Mouse (Mus musculus) ES-E14 (cell line): ENCODE measurements at regions not wholly inside any gene's neighbourhood (a gene's known extent, or its start where the extent isn't known, plus 50 kb on each side); places are given as distances from the start of the nearest gene placed in this dataset.

ENCODE experiments used
- DNase-seq: peaks from one replicate; pipeline ENCODE4 v3.0.0-alpha.2; 2013; ENCODE audit warnings: low read depth, low spot score
- H3K27ac ChIP-seq: 2 replicates; pipeline ENCODE4 v1.5.1; 2012; ENCODE audit warnings: low read depth, mild to moderate bottlenecking, low read length, moderate library complexity, mixed read lengths; ENCODE audit not compliant: poor library complexity, insufficient read depth, severe bottlenecking
- H3K36me3 ChIP-seq: 2 replicates; pipeline ENCODE4 v1.6.1; 2012; ENCODE audit warnings: mild to moderate bottlenecking, low read length, moderate library complexity, mixed read lengths; ENCODE audit not compliant: control insufficient read depth, poor library complexity, insufficient read depth, severe bottlenecking
- H3K4me1 ChIP-seq, 2 experiments: fragments of 150-350 bp in 1 of 2; sonication (generic) in 1 of 2; 2 replicates each; pipeline ENCODE4 v1.6.1; 2012; ENCODE audit warnings: low read length in 2 of 2, mild to moderate bottlenecking in 1 of 2, mixed read lengths in 1 of 2; ENCODE audit not compliant: control insufficient read depth in 2 of 2, insufficient read depth in 2 of 2, poor library complexity in 1 of 2
- H3K4me3 ChIP-seq, 2 experiments: fragments of 150-350 bp in 1 of 2; sonication (generic) in 1 of 2; 2 replicates each; pipeline ENCODE4 v1.5.1; 2012; ENCODE audit warnings: low read length in 2 of 2, low read depth in 1 of 2, mild to moderate bottlenecking in 1 of 2, mixed read lengths in 1 of 2; ENCODE audit not compliant: insufficient read depth in 1 of 2, poor library complexity in 1 of 2, severe bottlenecking in 1 of 2
- H3K9ac ChIP-seq: 2 replicates; pipeline ENCODE4 v1.6.1; 2012; ENCODE audit warnings: low read depth, mild to moderate bottlenecking, low read length, mixed read lengths; ENCODE audit not compliant: poor library complexity, insufficient read depth, severe bottlenecking
- H3K9me3 ChIP-seq: fragments of 150-350 bp; sonication (generic); 2 replicates; pipeline ENCODE4 v1.6.1; 2012; ENCODE audit warnings: low read depth, mild to moderate bottlenecking, low read length; ENCODE audit not compliant: control insufficient read depth, insufficient read depth
- CHD2 ChIP-seq: IDR thresholded peaks from 2 replicates; pipeline ENCODE4 v1.6.1; 2014; ENCODE audit warnings: mild to moderate bottlenecking, low read depth, low read length, inconsistent platforms
- HCFC1 ChIP-seq: IDR thresholded peaks from 2 replicates; pipeline ENCODE4 v1.6.1; 2012; ENCODE audit warnings: low read length, inconsistent platforms, borderline replicate concordance; ENCODE audit not compliant: insufficient read depth
- MAFK ChIP-seq: IDR thresholded peaks from 2 replicates; pipeline ENCODE4 v1.6.1; 2014; ENCODE audit warnings: mild to moderate bottlenecking, low read depth, low read length, inconsistent platforms; ENCODE audit not compliant: insufficient read depth
- ZC3H11A ChIP-seq: IDR thresholded peaks from 2 replicates; pipeline ENCODE4 v1.6.1; 2012; ENCODE audit warnings: low read depth, mild to moderate bottlenecking, inconsistent platforms, low read length, borderline replicate concordance
- ZNF384 ChIP-seq: IDR thresholded peaks from 2 replicates; pipeline ENCODE4 v1.6.1; 2012; ENCODE audit warnings: low read depth, low read length, inconsistent platforms
- in situ Hi-C, 2 experiments: fragments of 600-800 bp; cut with MboI; formaldehyde crosslinking; loops; one replicate each; pipeline ENCODE4 v1.15.1; 2025; ENCODE audit warnings: low sequenced_read_pairs in 2 of 2, inconsistent platforms in 1 of 2; ENCODE audit not compliant: unreplicated experiment in 2 of 2

GRCm38 (mm10) chr5:119550916-119551315, 119.6 kb upstream of the Tbx3 start:
- DNase-seq: no peak

GRCm38 (mm10) chr5:119553469-119553868, 117.0 kb upstream of the Tbx3 start:
- no peak for TF ChIP-seq CHD2
- TF ChIP-seq ZNF384: no peak
- no peak for TF ChIP-seq HCFC1
- no peak for TF ChIP-seq MAFK
- TF ChIP-seq ZC3H11A: no peak
- in situ Hi-C loops: no loop called here
- no peaks in the 10 kb centered on the region for H3K4me1 ChIP-seq
- no peaks in the 10 kb centered on the region for H3K36me3 ChIP-seq
- no peak overlapping the region for H3K9ac ChIP-seq
- no peak overlapping the region for H3K4me3 ChIP-seq
- no peak overlapping the region for H3K27ac ChIP-seq
- DNase-seq: no peak
- H3K9me3 ChIP-seq: no peaks in the 10 kb centered on the region

More at GRCm38 (mm10) chr5:119550916-119551315, 119.6 kb upstream of the Tbx3 start:
- TF ChIP-seq ZNF384 (no peak), ZC3H11A (no peak), HCFC1 (no peak), CHD2 (no peak), MAFK (no peak)
- Histone ChIP-seq H3K4me3 (no peak overlapping the region), H3K9me3 (no peaks in the 10 kb centered on the region), H3K9ac (no peak overlapping the region), H3K27ac (no peak overlapping the region), H3K36me3 (no peaks in the 10 kb centered on the region), H3K4me1 (no peaks in the 10 kb centered on the region)
- in situ Hi-C loops: no loop called here

- Histone ChIP-seq H3K9me3 (no peaks in the 10 kb centered on the region), H3K36me3 (no peaks in the 10 kb centered on the region), H3K4me3 (no peak overlapping the region), H3K4me1 (no peaks in the 10 kb centered on the region), H3K9ac (no peak overlapping the region), H3K27ac (no peak overlapping the region)
- no peak for DNase-seq
- in situ Hi-C loops: no loop called here
- TF ChIP-seq ZC3H11A (no peak), HCFC1 (no peak), CHD2 (no peak), ZNF384 (no peak), MAFK (no peak)
These were observed 113.4 kb upstream of the Tbx3 start for GRCm38 (mm10) chr5:119557071-119557470.

- Histone ChIP-seq H3K9ac (no peak overlapping the region), H3K9me3 (no peaks in the 10 kb centered on the region), H3K36me3 (no peaks in the 10 kb centered on the region), H3K4me1 (peaks cover 0 to 7% of the 10 kb centered on the region in 2 experiments; a peak in 1 of 4 replicates), H3K4me3 (no peak overlapping the region), H3K27ac (no peak overlapping the region; the same call in 1 of the 2 replicates)
- in situ Hi-C loops: no loop called here
- TF ChIP-seq CHD2: no peak
- no peak for TF ChIP-seq HCFC1
- no peak for TF ChIP-seq ZC3H11A
- no peak for TF ChIP-seq MAFK
- no peak for TF ChIP-seq ZNF384
- DNase-seq: no peak
These were observed 110.8 kb upstream of the Tbx3 start for GRCm38 (mm10) chr5:119559696-119560095.

GRCm38 (mm10) chr5:119560392-119560791, 110.1 kb upstream of the Tbx3 start:
- H3K27ac ChIP-seq: no peak overlapping the region
- H3K4me3 ChIP-seq: no peak overlapping the region
- no peaks in the 10 kb centered on the region for H3K36me3 ChIP-seq
- no peaks in the 10 kb centered on the region for H3K9me3 ChIP-seq
- TF ChIP-seq ZNF384 (no peak), MAFK (no peak), ZC3H11A (no peak), CHD2 (no peak), HCFC1 (no peak)
- in situ Hi-C loops: no loop called here
- DNase-seq: no peak
- H3K4me1 ChIP-seq: peaks cover 0 to 7% of the 10 kb centered on the region in 2 experiments; a peak in 1 of 4 replicates
- no peak overlapping the region for H3K9ac ChIP-seq
